Mouse (Mus musculus) effector memory CD4-positive, alpha-beta T cell, adult 5 months (primary cell): ENCODE data around the gene Cenpv. TPM values are rescaled to one million over a fixed set of nuclear protein-coding genes. Genes with fewer than 3 reads are reported as not detected.

ENCODE experiments used
- polyA plus RNA-seq: library from polyadenylated mRNA; unstranded; fragments of 100-300 nt; shearing (Covaris generic); gene quantifications from one replicate; pipeline ENCODE4 v1.2.1, GENCODE M21; 2017

Gene Cenpv
- 11.8 TPM for polyA plus RNA-seq

DNA sequence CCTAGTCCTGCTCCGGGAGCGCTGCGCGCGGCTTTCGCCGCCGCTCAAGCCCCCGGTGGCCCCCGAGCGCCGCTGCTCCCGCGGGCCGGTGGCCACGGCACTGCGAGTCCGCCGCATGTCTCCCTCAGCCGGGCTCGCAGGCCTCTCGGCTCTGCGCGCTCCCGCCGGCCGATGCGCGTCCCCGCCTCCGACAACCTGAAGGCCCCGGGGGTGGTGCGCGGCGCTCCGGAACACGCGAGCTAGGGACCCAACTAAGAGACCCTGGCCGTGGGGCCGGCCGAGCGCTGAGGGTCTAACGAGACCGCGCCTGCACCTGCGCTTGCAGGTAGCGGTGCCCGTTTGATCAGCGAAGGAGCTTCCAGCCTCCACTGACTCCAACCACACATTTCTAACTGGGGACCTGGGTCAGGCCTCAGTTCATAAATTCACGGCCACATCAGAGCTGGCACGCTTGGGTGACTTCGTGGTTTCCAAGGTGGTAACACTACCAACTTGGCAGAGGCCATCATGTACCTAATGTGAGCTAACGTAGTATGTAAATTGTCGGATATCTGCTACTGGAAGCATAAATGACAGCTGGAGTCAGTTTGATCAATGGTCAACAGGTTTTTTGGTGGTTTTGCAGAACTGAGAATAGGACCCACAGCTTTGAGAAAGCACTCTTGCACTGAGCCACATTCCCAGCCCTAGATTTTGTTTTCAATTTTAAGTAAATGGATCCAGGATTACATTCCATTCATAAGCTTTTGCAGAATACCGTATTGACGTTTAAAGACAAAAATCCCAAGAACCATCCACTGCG is at the start of gene Cenpv:
TSS of gene Cenpv (minus strand) at position 173 of the 802 bp plus-strand sequence.

DNA sequence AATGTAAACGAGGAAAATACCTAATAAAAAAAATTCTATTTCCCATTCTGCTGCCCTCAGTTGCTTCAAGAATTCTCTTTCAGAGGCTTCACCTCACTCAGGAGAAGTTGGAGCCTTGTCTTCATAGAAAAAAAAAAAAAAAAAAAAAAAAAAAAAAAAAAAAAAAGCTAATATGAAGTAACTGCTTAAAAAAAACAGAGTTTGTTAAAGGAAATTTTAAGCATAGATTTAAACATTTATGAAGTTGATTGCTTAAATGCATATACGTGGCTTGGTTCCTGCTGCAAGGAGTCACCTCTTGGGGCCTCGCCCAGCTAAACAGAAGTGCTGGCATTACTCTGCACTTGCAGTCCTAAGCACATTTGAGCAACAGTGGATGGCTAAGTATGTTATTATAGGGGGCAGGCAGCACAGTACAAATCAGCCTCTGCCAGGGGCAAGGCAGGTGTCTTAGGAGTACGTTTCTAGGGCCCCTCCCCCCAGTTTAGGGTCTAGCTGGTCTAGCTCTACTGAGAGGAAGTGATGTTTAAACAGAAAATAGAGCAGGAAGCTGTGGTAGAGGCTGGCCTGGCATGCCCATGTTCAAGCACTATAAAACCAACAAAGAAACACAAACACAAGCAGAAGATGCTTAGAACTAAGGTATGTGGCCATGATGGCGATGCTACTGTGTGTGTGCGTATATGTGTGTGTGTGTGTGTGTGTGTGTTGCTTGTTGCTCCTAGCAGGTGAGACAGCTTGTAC is 35.1 kb upstream of the Cenpv start, which contains the start of gene Trpv2:
TSS of gene Trpv2 (plus strand) at position 528 of the 744 bp plus-strand sequence.

DNA sequence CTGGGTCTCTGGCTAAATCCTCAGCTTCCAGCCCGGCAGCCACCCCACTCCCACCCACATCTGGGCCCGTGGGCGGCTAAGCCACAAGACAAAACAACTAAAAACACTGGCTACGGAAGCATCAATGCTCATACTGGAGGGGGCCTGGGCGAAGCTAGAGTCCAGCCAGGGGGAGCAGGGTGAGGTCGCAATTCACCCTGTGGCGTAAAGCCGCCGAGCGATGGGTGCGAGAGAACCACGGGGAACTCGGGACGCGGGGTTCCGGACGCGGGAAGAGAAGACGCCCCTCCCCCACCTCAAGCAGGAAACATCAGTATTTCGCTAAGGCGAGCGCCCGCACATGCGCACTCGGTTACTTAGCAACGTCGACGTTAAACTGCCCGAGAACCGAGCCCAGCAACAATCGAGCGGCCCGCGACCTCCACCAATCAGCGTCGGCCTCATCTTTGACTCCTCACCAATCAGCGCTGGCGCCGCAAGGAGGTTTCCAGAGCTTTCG is 11.7 kb upstream of the Cenpv start, which contains the start of gene Ubb:
TSS of gene Ubb (plus strand) at position 445 of the 499 bp plus-strand sequence.

Other genes starting within 250 kb of the Cenpv start
- gene Pigl, start 80.8 kb downstream of the Cenpv start, polyA plus RNA-seq: 9.1 TPM
- 378 TPM for gene Ncor1, start 80.7 kb downstream of the Cenpv start, polyA plus RNA-seq
- 3,666 TPM for gene Ubb, start 11.9 kb upstream of the Cenpv start, polyA plus RNA-seq
- gene Trpv2, start 35.2 kb upstream of the Cenpv start, polyA plus RNA-seq: 59.1 TPM
- gene Lrrc75a, start 109.3 kb upstream of the Cenpv start, polyA plus RNA-seq: 1.0 TPM
- 10.5 TPM for gene Mmgt2, start 109.4 kb upstream of the Cenpv start, polyA plus RNA-seq
- 18.3 TPM for gene Zfp287, start 192.6 kb upstream of the Cenpv start, polyA plus RNA-seq
- gene Gm10428, start 213.8 kb upstream of the Cenpv start, polyA plus RNA-seq: not detected